Mouse (Mus musculus) thymus, adult 2 months (tissue): Measurements from ENCODE around the gene Hint3.

Experiments
- CTCF ChIP-seq: fragments of 200-500 bp; IDR thresholded peaks from 2 replicates; pipeline ENCODE4 v1.5.1; 2012; ENCODE audit warnings: mild to moderate bottlenecking, control low read depth, low read length, moderate library complexity, borderline replicate concordance; ENCODE audit not compliant: control insufficient read depth, poor library complexity, insufficient read depth; ENCODE audit errors: extremely low read depth
- POLR2A ChIP-seq: fragments of 200-500 bp; IDR thresholded peaks from 2 replicates; pipeline ENCODE4 v1.6.1; 2012; ENCODE audit warnings: mild to moderate bottlenecking, low read length, control low read depth, moderate library complexity; ENCODE audit not compliant: control insufficient read depth, poor library complexity, insufficient read depth; ENCODE audit errors: extremely low read depth

GRCm38 (mm10) chr10:30638216-30638615 is 8.8 kb upstream of the Hint3 start:
- no peak for TF ChIP-seq CTCF
- no peak for TF ChIP-seq POLR2A
